In the genomic region with DNA sequence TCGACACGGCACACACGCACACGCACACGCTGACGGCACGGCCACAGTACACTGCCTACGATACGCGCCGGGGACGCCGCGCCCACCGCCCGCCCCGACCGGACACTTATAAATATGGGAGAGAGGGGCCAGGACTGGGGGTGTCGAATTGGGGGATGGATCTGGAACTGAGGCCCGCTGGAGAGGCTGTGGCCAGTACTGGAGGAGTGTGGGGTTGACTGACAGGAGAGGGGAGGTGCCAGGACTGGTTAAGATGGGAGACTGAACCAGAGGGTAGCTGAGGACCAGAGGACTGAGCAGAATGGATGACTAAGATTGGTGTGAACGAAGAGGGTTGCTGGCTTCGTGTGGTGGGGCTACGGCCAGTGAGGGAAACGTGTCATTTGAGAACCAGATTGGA, we compare ENCODE assay signal across 13 mouse cellular contexts. TPM values are rescaled to one million over a fixed set of nuclear protein-coding genes. Genes with fewer than 3 reads are reported as not detected.
DNase-seq lines count a peak whose midpoint lies in the region; ATAC-seq and TF ChIP-seq lines count a peak whose summit lies in the region.
"Had no signal": no experiment of that assay in that cellular context is flagged by ENCODE, and none has a peak within 500 bp of the region (broad histone marks: within the 10 kb centered on the region; RNA-seq: fewer than 3 reads in every experiment).

No protein-coding gene starts in this region.

- 19% methylated on average over 24 of the region's 24 CpGs for WGBS in hindbrain, embryonic 12.5 days
- 48% methylated on average over 24 of the region's 24 CpGs for WGBS in hindbrain, postnatal 0 days
- 23% methylated on average over 24 of the region's 24 CpGs for WGBS in hindbrain, embryonic 13.5 days

- TF ChIP-seq CTCF in hindbrain, postnatal 0 days (IDR thresholded peaks at IDR 0.05; ENCODE audit: low read depth), result no peak
- no peak for TF ChIP-seq CTCF in E14TG2a.4 (conservative IDR thresholded peaks at IDR 0.05; ENCODE audit: low read length)
- TF ChIP-seq CTCF in ES-Bruce4 (IDR thresholded peaks at IDR 0.05; ENCODE audit: low read depth, low read length), result no peak

- H3K27ac ChIP-seq in hindbrain, embryonic 12.5 days, result no peak overlapping the region
- no peak overlapping the region for H3K27ac ChIP-seq in hindbrain, postnatal 0 days
- H3K27ac ChIP-seq in ES-Bruce4 (ENCODE audit: insufficient read depth, low read length), result no peak overlapping the region
- no peak overlapping the region for H3K27ac ChIP-seq in hindbrain, embryonic 13.5 days
- H3K27ac ChIP-seq: heart, adult 2 months had no signal

- 0 out of 2 replicates have a peak overlapping the region, but pooled peaks have one; percentile 10 for H3K4me3 ChIP-seq in hindbrain, embryonic 12.5 days
- no peak overlapping the region for H3K4me3 ChIP-seq in hindbrain, postnatal 0 days (ENCODE audit: low read length)
- H3K4me3 ChIP-seq in E14TG2a.4 (replicated peaks; ENCODE audit: low read length) (peak overlapping the region; percentile 72; the same call in 1 of the 2 replicates), ES-Bruce4 (ENCODE audit: low read depth, low read length) (0 out of 2 replicates have a peak overlapping the region, but pooled peaks have one; percentile 13)
- H3K4me3 ChIP-seq in hindbrain, embryonic 13.5 days, result no peak overlapping the region
- H3K4me3 ChIP-seq: heart, adult 2 months had no signal

- TF ChIP-seq POLR2A in ES-Bruce4 (IDR thresholded peaks at IDR 0.05; ENCODE audit: insufficient read depth, low read length), result no peak

- H3K36me3 ChIP-seq in hindbrain, embryonic 12.5 days, result no peaks in the 10 kb centered on the region
- H3K36me3 ChIP-seq in hindbrain, postnatal 0 days (ENCODE audit: insufficient read depth, low read length), result no peaks in the 10 kb centered on the region
- no peaks in the 10 kb centered on the region for H3K36me3 ChIP-seq in E14TG2a.4 (ENCODE audit: insufficient read depth, low read length)
- no peaks in the 10 kb centered on the region for H3K36me3 ChIP-seq in ES-Bruce4 (ENCODE audit: control insufficient read depth, insufficient read depth, low read length, poor library complexity, severe bottlenecking)
- H3K36me3 ChIP-seq in hindbrain, embryonic 13.5 days, result no peaks in the 10 kb centered on the region

- no peak for DNase-seq in hindbrain, postnatal 0 days (ENCODE audit: low spot score)
- no peak for DNase-seq in left cerebral cortex, adult 8-10 months (ENCODE audit: low spot score in 2 of 2)
- no peak for DNase-seq in spleen, adult 12 weeks (ENCODE audit: low spot score)
- DNase-seq: adrenal gland, adult 2 months; cerebellum, adult 9-11 months; heart, adult 2 months; liver, postnatal 0 days; lung, postnatal 4 days had no signal

- ATAC-seq in hindbrain, embryonic 12.5 days (ENCODE audit: low FRiP score), result no peak
- no peak for ATAC-seq in hindbrain, postnatal 0 days
- ATAC-seq in hindbrain, embryonic 13.5 days (ENCODE audit: low FRiP score), result 0 out of 2 replicates have a peak, but pooled peaks have one; percentile 2
- ATAC-seq: liver, postnatal 0 days had no signal

- H3K4me2 ChIP-seq in hindbrain, embryonic 12.5 days (replicated peaks), result 0 out of 2 replicates have a peak overlapping the region, but pooled peaks have one; percentile 7
- H3K4me2 ChIP-seq in hindbrain, postnatal 0 days (ENCODE audit: low read depth, low read length), result no peak overlapping the region
- peak overlapping the region; percentile 15; the same call in 1 of the 2 replicates for H3K4me2 ChIP-seq in hindbrain, embryonic 13.5 days

- TF ChIP-seq EP300 in ES-Bruce4 (IDR thresholded peaks at IDR 0.05; ENCODE audit: insufficient read depth, low read depth, low read length), result no peak

- peaks cover 82% of the 10 kb centered on the region for H3K27me3 ChIP-seq in hindbrain, embryonic 12.5 days
- H3K27me3 ChIP-seq in hindbrain, postnatal 0 days (ENCODE audit: insufficient read depth, low read length), result peaks cover 12% of the 10 kb centered on the region; the same call in 1 of the 2 replicates
- H3K27me3 ChIP-seq in E14TG2a.4 (ENCODE audit: insufficient read depth, low read length) (peaks cover 84% of the 10 kb centered on the region), ES-Bruce4 (ENCODE audit: control insufficient read depth, insufficient read depth, low read length, poor library complexity, severe bottlenecking) (peaks cover 7% of the 10 kb centered on the region)
- H3K27me3 ChIP-seq in hindbrain, embryonic 13.5 days, result peaks cover 79% of the 10 kb centered on the region

- H3K9ac ChIP-seq in hindbrain, embryonic 12.5 days, result 0 out of 2 replicates have a peak overlapping the region, but pooled peaks have one; percentile 3
- H3K9ac ChIP-seq in hindbrain, postnatal 0 days (replicated peaks; ENCODE audit: low read length), result no peak overlapping the region
- no peak overlapping the region for H3K9ac ChIP-seq in ES-Bruce4 (ENCODE audit: low read depth, poor library complexity, severe bottlenecking)
- peak overlapping the region; percentile 13; the same call in 1 of the 2 replicates for H3K9ac ChIP-seq in hindbrain, embryonic 13.5 days
- H3K9ac ChIP-seq: liver, postnatal 0 days had no signal

- H3K4me1 ChIP-seq in hindbrain, embryonic 12.5 days, result peaks cover 58% of the 10 kb centered on the region
- H3K4me1 ChIP-seq in hindbrain, postnatal 0 days (ENCODE audit: insufficient read depth, low read length), result peaks cover 15% of the 10 kb centered on the region; the same call in 1 of the 2 replicates
- H3K4me1 ChIP-seq in E14TG2a.4 (replicated peaks; ENCODE audit: low read depth, low read length), result peaks cover 63% of the 10 kb centered on the region
- peaks cover 13% of the 10 kb centered on the region for H3K4me1 ChIP-seq in ES-Bruce4 (ENCODE audit: control insufficient read depth, insufficient read depth, low read length)
- peaks cover 78% of the 10 kb centered on the region for H3K4me1 ChIP-seq in hindbrain, embryonic 13.5 days (replicated peaks)

- no peaks in the 10 kb centered on the region for H3K9me3 ChIP-seq in hindbrain, embryonic 12.5 days (replicated peaks)
- no peaks in the 10 kb centered on the region for H3K9me3 ChIP-seq in hindbrain, postnatal 0 days (ENCODE audit: low read length)
- H3K9me3 ChIP-seq in E14TG2a.4 (ENCODE audit: low read length) (no peaks in the 10 kb centered on the region), ES-Bruce4 (replicated peaks; ENCODE audit: control insufficient read depth, insufficient read depth, low read length, poor library complexity, severe bottlenecking) (no peaks in the 10 kb centered on the region)
- no peaks in the 10 kb centered on the region for H3K9me3 ChIP-seq in hindbrain, embryonic 13.5 days

RNA-seq across cellular contexts. Expression of gene Foxo6, which starts 20.0 kb away (rescaled TPM):
- 0.48 and 0.90 TPM in 2 replicates for polyA plus RNA-seq in hindbrain, embryonic 12.5 days (2016; fragmentation: Nextera tagmentation; extraction: Ambion mirVana)
- total RNA-seq in hindbrain, postnatal 0 days (2014; rRNA removed), result 23.8 and 25.1 TPM in 2 replicates
- polyA plus RNA-seq in hindbrain, postnatal 0 days (2015; fragmentation: Nextera tagmentation; extraction: Ambion mirVana), result 1.2 and 1.3 TPM in 2 replicates
- 0.61 and 1.0 TPM in 2 replicates for polyA plus RNA-seq in ES-Bruce4 (2011; ENCODE audit: insufficient read depth, insufficient read length, low read depth, missing spikeins)
- 0.73 and 0.83 TPM in 2 replicates for polyA plus RNA-seq in hindbrain, embryonic 13.5 days (2015; fragmentation: Nextera tagmentation; extraction: Ambion mirVana)
- total RNA-seq in left cerebral cortex, adult 8-10 months (2022), result 10 to 100 TPM; 12.3 to 15.1 (median 13.7) TPM
- total RNA-seq: CH12.LX had no signal
- polyA plus RNA-seq: liver, postnatal 0 days had no signal

Comparison
In these comparisons a context has a peak if more than half of its experiments do, and no peak if none do; other contexts are left out.
1. H3K4me3 ChIP-seq: peak in hindbrain, embryonic 12.5 days (single experiment), E14TG2a.4 (single experiment) and ES-Bruce4 (single experiment); none in hindbrain, postnatal 0 days (single experiment) and hindbrain, embryonic 13.5 days (single experiment).
2. H3K9ac ChIP-seq: peak in hindbrain, embryonic 12.5 days (single experiment) and hindbrain, embryonic 13.5 days (single experiment); none in hindbrain, postnatal 0 days (single experiment) and ES-Bruce4 (single experiment).